Mouse (Mus musculus) liver, postnatal 0 days (tissue): ENCODE results near the gene Ndufaf3. TPM values are rescaled to one million over a fixed set of nuclear protein-coding genes. Genes with fewer than 3 reads are reported as not detected.
"Not testable (repeated sequence)": the region's sequence is repeated elsewhere in the genome, so short reads cannot be mapped to it uniquely, and the experiment has no call there.

ENCODE experiments used
- ATAC-seq: fragments of 200-750 bp; cut with Nextera tagmentation; 2 replicates; pipeline ENCODE4 v1.8.0; 2017; ENCODE audit warnings: mild to moderate bottlenecking, moderate library complexity
- DNase-seq: peaks from one replicate; pipeline ENCODE4 v3.0.0-alpha.2; 2016
- H3K27ac ChIP-seq: fragments of 300-500 bp; sonication (generic); 2 replicates; pipeline ENCODE4 v1.5.1; 2014; ENCODE audit warnings: antibody characterized with exemption, moderate library complexity, mild to moderate bottlenecking, low read depth
- H3K27me3 ChIP-seq: fragments of 300-500 bp; sonication (generic); 2 replicates; pipeline ENCODE4 v1.6.1; 2014; ENCODE audit warnings: low read length, control low read depth, mixed read lengths; ENCODE audit not compliant: insufficient read depth
- H3K36me3 ChIP-seq: fragments of 300-500 bp; sonication (generic); replicated peaks from 2 replicates; pipeline ENCODE4 v1.6.1; 2014; ENCODE audit warnings: mild to moderate bottlenecking, control low read depth, low read length, moderate library complexity, mixed read lengths; ENCODE audit not compliant: insufficient read depth
- H3K4me1 ChIP-seq: fragments of 300-500 bp; sonication (generic); 2 replicates; pipeline ENCODE4 v1.6.1; 2014; ENCODE audit warnings: antibody characterized with exemption, mild to moderate bottlenecking, control low read depth; ENCODE audit not compliant: insufficient read depth
- H3K4me2 ChIP-seq: fragments of 300-500 bp; sonication (generic); 2 replicates; pipeline ENCODE4 v1.6.1; 2014; ENCODE audit warnings: low read depth, mild to moderate bottlenecking, low read length, moderate library complexity, mixed read lengths
- H3K4me3 ChIP-seq: fragments of 300-500 bp; sonication (generic); 2 replicates; pipeline ENCODE4 v1.5.1; 2014; ENCODE audit warnings: low read depth, low read length
- H3K9ac ChIP-seq: fragments of 300-500 bp; sonication (generic); replicated peaks from 2 replicates; pipeline ENCODE4 v1.6.1; 2014; ENCODE audit warnings: mild to moderate bottlenecking, moderate library complexity
- H3K9me3 ChIP-seq: fragments of 300-500 bp; sonication (generic); 2 replicates; pipeline ENCODE4 v1.6.1; 2016; ENCODE audit warnings: mild to moderate bottlenecking, control low read depth, low read length, mixed read lengths
- CTCF ChIP-seq: sonication (generic); IDR thresholded peaks from 2 replicates; pipeline ENCODE4 v1.5.1; 2016; ENCODE audit warnings: antibody characterized with exemption, low read depth
- EP300 ChIP-seq: IDR thresholded peaks from 2 replicates; pipeline ENCODE4 v1.6.1; 2016; ENCODE audit warnings: antibody characterized with exemption, low read depth, mild to moderate bottlenecking
- WGBS: fragments of 180-500 bp; shearing (Covaris S2); extraction: QIAGEN DNeasy Blood & Tissue Kit; methylation state at CpG from one replicate; pipeline ENCODE4 v1.1.7; 2014; ENCODE audit not compliant: insufficient replicate concordance; 5-methylcytosine and 5-hydroxymethylcytosine counted together
- polyA plus RNA-seq: library from polyadenylated mRNA; unstranded; fragments of >200 nt; fragmentation: Nextera tagmentation; extraction: Ambion mirVana; gene quantifications from 2 replicates; pipeline ENCODE4 v1.2.1, GENCODE M21; 2015

Gene Ndufaf3
- polyA plus RNA-seq: 26.5 and 26.8 TPM in 2 replicates

DNA sequence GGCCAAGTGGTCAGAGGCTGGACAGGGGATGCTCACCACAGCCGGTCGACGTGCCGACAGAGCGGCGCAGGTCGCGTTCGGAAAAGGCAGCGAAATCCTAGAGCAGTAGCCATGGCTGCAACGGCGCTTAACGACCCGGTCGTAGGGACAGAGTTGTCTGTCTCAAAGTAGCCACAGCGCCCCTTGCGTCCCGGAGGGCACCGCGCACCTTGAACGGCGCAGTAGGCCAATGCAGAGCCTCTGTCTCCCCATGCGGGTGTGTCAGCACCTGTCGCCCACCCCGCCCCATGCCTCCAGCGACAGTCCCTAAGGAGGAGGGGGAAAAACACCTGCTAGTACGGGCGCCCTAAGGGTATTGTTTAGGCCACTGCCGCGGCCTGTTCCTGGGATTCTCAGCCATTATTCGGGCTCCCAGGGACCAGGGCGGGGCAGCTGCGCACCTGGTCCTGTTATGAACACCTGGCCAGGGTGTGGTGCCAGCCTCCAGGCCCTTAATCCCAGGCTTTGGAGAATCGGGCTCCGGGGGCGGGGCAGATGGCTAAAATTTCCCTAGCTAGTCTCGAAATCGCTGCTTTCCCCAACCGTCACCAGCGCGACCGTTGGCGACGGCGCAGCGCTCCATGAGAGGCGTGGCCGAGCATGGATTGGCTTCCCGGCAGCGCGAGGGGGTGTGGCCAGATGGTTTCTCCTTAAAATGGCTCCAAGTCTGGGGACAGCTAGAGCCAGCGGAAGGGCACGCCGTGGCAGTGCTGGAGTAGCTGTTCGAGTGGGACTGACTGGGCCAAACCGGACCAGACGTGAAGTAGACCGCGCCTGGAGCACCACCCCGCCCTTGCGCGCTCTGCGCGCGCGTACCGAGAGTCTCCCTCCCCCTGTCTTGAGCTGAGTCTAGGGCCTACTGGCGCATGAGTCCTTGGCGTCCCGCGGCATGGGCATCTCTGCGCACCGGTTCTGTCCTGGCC lies at the start of gene Ndufaf3:
TSS of gene Ndufaf3 (minus strand) at position 620 of the 962 bp plus-strand sequence.
- Histone ChIP-seq H3K4me3 (peak within 1 kb of the TSS; percentile 81), H3K27ac (peak within 1 kb of the TSS; percentile 97), H3K9ac (peak within 1 kb of the TSS; percentile 85), H3K4me2 (peak within 1 kb of the TSS; percentile 100), H3K4me1 (peaks cover 39% of the 10 kb centered on the region), H3K9me3 (no peaks in the 10 kb centered on the region), H3K36me3 (peaks cover 39% of the 10 kb centered on the region), H3K27me3 (no peaks in the 10 kb centered on the region)
- TF ChIP-seq EP300 (peak; percentile 57; the same call in 1 of the 2 replicates), CTCF (peak; percentile 98)
- peak; percentile 97 for DNase-seq
- peak; percentile 87 for ATAC-seq
- 0% methylated on average over 73 of the region's 73 CpGs for WGBS

DNA sequence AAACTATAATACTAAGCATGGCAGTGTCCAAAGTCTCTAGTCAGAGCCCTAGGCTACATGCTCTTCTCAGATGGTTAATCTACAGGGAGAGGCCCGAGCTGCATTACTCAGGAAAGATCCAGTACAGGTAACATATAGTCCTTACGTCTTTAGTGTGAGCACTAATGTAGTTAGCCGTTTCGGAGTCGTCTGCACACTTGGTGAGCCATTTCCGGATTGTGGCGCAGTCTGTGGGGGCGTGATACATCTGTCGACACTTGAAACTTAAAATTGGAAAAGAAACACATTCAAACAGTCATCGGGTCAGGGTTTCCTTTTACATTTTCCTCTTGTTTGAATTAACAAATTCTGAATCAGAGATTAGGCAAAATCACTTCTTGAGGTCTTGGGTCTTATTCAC lies 44.3 kb upstream of the Ndufaf3 start:
- Histone ChIP-seq H3K4me2 (no peak overlapping the region), H3K36me3 (peaks cover 80% of the 10 kb centered on the region), H3K4me3 (no peak overlapping the region), H3K27me3 (no peaks in the 10 kb centered on the region), H3K27ac (no peak overlapping the region), H3K9me3 (no peaks in the 10 kb centered on the region), H3K9ac (no peak overlapping the region), H3K4me1 (no peaks in the 10 kb centered on the region)
- TF ChIP-seq CTCF: no peak
- no peak for TF ChIP-seq EP300
- ATAC-seq (no peak), DNase-seq (no peak)
- WGBS: 91% methylated on average over 10 of the region's 10 CpGs

DNA sequence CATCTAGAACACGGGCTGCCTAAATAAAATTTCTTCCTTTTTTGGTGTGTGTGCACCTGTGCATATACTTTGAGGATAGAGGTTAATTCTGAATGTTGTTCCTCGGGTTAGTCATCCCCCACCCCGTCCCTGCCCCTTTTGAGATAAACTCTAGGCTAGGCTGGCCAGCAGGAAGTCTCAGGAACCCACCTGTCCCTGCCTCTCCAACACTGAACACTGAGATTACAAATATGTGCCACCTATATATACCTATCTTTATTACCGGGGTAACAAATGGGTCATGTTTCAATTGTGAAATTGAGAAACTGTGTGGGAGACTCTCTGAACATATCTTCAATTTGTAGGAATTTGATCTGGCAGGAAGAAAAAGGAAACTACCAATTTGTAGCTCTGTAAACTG lies 41.7 kb upstream of the Ndufaf3 start:
- Histone ChIP-seq H3K36me3 (peaks cover 81% of the 10 kb centered on the region), H3K27me3 (no peaks in the 10 kb centered on the region), H3K9ac (no peak overlapping the region), H3K4me3 (no peak overlapping the region), H3K27ac (no peak overlapping the region), H3K4me1 (no peaks in the 10 kb centered on the region), H3K4me2 (no peak overlapping the region), H3K9me3 (no peaks in the 10 kb centered on the region)
- TF ChIP-seq EP300: no peak
- no peak for TF ChIP-seq CTCF
- ATAC-seq (no peak), DNase-seq (no peak)
- 76% methylated on average over 4 of the region's 4 CpGs for WGBS

DNA sequence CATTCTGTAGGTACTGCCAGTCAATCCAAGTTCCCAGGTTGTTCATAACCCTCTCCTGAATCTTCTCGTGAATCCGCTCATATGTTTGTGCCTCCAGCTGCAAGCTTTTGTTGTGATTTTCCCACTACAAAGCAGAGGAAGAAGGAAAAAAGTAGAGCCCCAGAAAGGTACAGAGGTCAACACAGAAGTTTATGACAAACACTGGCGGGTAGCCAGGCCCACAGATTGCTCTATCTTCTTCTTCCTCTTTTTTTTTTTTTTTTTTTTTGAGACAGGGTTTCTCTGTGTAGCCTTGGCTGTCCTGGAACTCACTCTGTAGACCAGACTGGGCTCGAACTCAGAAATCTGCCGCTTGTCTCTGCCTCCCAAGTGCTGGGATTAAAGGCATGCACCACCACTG lies 40.7 kb upstream of the Ndufaf3 start:
- not testable (repeated sequence) for H3K4me1 ChIP-seq, H3K27me3 ChIP-seq, ATAC-seq, H3K27ac ChIP-seq, H3K4me3 ChIP-seq, H3K9ac ChIP-seq, H3K9me3 ChIP-seq, H3K4me2 ChIP-seq
- 66% methylated on average over 5 of the region's 5 CpGs for WGBS
- H3K36me3 ChIP-seq: peaks cover 83% of the 10 kb centered on the region
- peak; percentile 29 for DNase-seq

DNA sequence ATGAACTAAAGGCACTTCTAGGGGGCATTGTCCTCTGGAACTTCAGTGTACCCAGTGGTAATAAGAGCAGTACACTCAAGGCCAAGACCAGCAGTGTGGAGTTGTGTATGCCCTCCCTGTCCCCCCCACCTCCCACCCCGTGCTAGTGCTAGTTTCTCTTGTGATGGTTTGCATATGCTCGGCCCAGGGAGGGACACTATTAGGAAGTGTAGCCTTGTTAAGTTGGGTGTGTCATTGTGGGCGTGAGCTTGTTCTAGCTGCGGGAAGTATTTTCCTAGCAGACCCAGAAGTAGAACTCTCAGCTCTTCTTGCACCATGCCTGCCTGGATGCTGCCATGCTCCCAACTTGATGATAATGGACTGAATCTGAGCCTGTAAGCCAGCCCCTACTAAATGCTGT lies 34.8 kb upstream of the Ndufaf3 start:
- H3K4me1 ChIP-seq: peaks cover 10% of the 10 kb centered on the region; the same call in 1 of the 2 replicates
- H3K4me2 ChIP-seq: no peak overlapping the region
- ATAC-seq (no peak), DNase-seq (no peak)
- no peak overlapping the region for H3K9ac ChIP-seq
- no peak for TF ChIP-seq EP300
- no peak overlapping the region for H3K27ac ChIP-seq
- 69% methylated on average over 4 of the region's 4 CpGs for WGBS
- no peaks in the 10 kb centered on the region for H3K9me3 ChIP-seq
- H3K4me3 ChIP-seq: no peak overlapping the region
- H3K36me3 ChIP-seq: peaks cover 38% of the 10 kb centered on the region
- H3K27me3 ChIP-seq: no peaks in the 10 kb centered on the region

DNA sequence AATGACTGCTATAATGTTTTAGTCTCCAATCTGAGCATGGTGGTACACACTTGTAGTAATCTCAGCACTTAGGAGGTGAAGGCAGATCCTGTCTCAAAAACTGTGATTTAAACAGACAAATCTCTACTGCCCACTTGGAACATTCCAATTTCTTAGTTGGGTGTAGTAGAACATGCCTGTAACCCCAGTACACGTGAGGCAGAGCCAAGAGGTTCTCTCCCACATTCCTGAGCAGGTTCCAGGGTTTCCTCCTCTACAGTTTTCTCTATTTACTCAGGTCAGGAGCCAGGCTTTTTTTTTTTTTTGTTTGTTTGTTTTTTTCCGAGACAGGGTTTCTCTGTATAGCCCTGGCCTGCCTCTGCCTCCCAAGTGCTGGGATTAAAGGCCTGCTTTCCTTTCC lies 32.8 kb upstream of the Ndufaf3 start:
- H3K4me3 ChIP-seq: no peak overlapping the region
- ATAC-seq (no peak), DNase-seq (no peak)
- no peaks in the 10 kb centered on the region for H3K9me3 ChIP-seq
- no peak overlapping the region for H3K9ac ChIP-seq
- WGBS: 57% methylated on average over 2 of the region's 2 CpGs
- no peak overlapping the region for H3K4me2 ChIP-seq
- no peaks in the 10 kb centered on the region for H3K27me3 ChIP-seq
- peaks cover 10% of the 10 kb centered on the region; the same call in 1 of the 2 replicates for H3K4me1 ChIP-seq
- no peak overlapping the region for H3K27ac ChIP-seq
- TF ChIP-seq EP300 (no peak), CTCF (no peak)
- peaks cover 21% of the 10 kb centered on the region for H3K36me3 ChIP-seq
